13 mouse cellular contexts compared by ENCODE assay signal in the genomic region with DNA sequence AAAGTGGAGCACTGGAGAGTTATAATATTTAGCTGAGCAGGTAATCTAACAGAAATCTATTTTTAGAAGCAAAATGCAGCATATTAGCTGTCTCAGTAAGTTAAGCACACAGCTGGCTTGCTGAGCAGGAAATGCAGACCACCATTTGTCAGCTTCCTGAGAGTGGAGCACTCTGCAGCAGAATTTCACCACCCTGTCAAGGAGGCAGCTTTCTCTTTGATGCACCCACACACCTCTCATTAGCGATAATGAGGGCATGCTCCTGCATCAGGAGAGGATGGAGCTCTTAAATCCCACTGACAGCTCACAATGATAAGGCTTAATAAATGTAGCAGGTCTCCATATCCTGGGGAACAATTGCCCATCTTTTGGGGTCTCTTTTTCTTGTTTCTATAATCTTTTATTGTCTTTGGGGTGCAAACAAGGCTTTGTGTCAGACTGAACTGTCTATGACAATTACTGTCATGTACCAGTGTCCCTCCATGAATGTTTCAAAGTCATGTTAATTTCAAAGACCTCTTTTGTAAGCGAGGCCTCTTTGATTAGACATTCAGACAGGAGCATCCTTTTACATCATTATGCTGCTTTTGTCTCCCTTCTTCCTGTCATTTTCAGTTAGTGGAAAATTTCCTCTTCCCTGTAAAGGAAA. TPM values are rescaled to one million over a fixed set of nuclear protein-coding genes. Genes with fewer than 3 reads are reported as not detected.
DNase-seq lines count a peak whose midpoint lies in the region; ATAC-seq and TF ChIP-seq lines count a peak whose summit lies in the region.
"Had no signal": no experiment of that assay in that cellular context is flagged by ENCODE, and none has a peak within 500 bp of the region (broad histone marks: within the 10 kb centered on the region; RNA-seq: fewer than 3 reads in every experiment).

No protein-coding gene starts in this region.

- ATAC-seq in hindbrain, embryonic 15.5 days (ENCODE audit: low FRiP score, low read depth): peak; percentile 71; the same call in 1 of the 2 replicates
- ATAC-seq in liver, postnatal 0 days: no peak
- ATAC-seq: inflammation-experienced regulatory T-cells, adult 6 months had no signal

- no peaks in the 10 kb centered on the region for H3K9me3 ChIP-seq in hindbrain, embryonic 15.5 days
- no peaks in the 10 kb centered on the region for H3K9me3 ChIP-seq in liver, postnatal 0 days (ENCODE audit: low read length)
- H3K9me3 ChIP-seq: heart, embryonic 15.5 days; liver, embryonic 15.5 days had no signal

- H3K4me3 ChIP-seq in hindbrain, embryonic 15.5 days: no peak overlapping the region
- H3K4me3 ChIP-seq in liver, postnatal 0 days (ENCODE audit: low read depth, low read length): no peak overlapping the region
- H3K4me3 ChIP-seq: heart, embryonic 15.5 days; liver, embryonic 15.5 days had no signal

- no peak overlapping the region for H3K9ac ChIP-seq in hindbrain, embryonic 15.5 days
- H3K9ac ChIP-seq in liver, postnatal 0 days (replicated peaks): no peak overlapping the region
- H3K9ac ChIP-seq: heart, embryonic 15.5 days; liver, embryonic 15.5 days had no signal

- 75% methylated on average over 2 of the region's 2 CpGs for WGBS in hindbrain, embryonic 15.5 days
- 54% methylated on average over 2 of the region's 2 CpGs for WGBS in liver, postnatal 0 days (ENCODE audit: insufficient replicate concordance)

- peaks cover 3% of the 10 kb centered on the region; the same call in 1 of the 2 replicates for H3K4me1 ChIP-seq in hindbrain, embryonic 15.5 days (replicated peaks)
- H3K4me1 ChIP-seq in liver, postnatal 0 days (ENCODE audit: insufficient read depth): no peaks in the 10 kb centered on the region
- H3K4me1 ChIP-seq: liver, embryonic 15.5 days had no signal

- no peak overlapping the region for H3K4me2 ChIP-seq in hindbrain, embryonic 15.5 days
- no peak overlapping the region for H3K4me2 ChIP-seq in liver, postnatal 0 days (ENCODE audit: low read depth, low read length)
- H3K4me2 ChIP-seq: heart, embryonic 15.5 days; liver, embryonic 15.5 days had no signal

- no peaks in the 10 kb centered on the region for H3K27me3 ChIP-seq in hindbrain, embryonic 15.5 days
- no peaks in the 10 kb centered on the region for H3K27me3 ChIP-seq in liver, postnatal 0 days (ENCODE audit: insufficient read depth, low read length)
- H3K27me3 ChIP-seq: heart, embryonic 15.5 days; liver, embryonic 15.5 days had no signal

- DNase-seq in heart, adult 11 months: peak; percentile 64
- no peak for DNase-seq in heart, adult 9 months (ENCODE audit: low spot score in 2 of 2)
- DNase-seq in thymus, postnatal 25 days: peak; percentile 1
- no peak for DNase-seq in thymus, postnatal 36 days
- peak; percentile 90 for DNase-seq in retina, postnatal 1 day
- no peak for DNase-seq in kidney, postnatal 10 days
- DNase-seq in liver, postnatal 0 days: no peak
- DNase-seq: adrenal gland, adult 8-10 months; B cell, adult 2 months had no signal

- H3K27ac ChIP-seq in hindbrain, embryonic 15.5 days (replicated peaks): 0 out of 2 replicates have a peak overlapping the region, but pooled peaks have one; percentile 38
- no peak overlapping the region for H3K27ac ChIP-seq in liver, postnatal 0 days (ENCODE audit: low read depth)
- H3K27ac ChIP-seq: heart, embryonic 15.5 days; liver, embryonic 15.5 days had no signal

- TF ChIP-seq EP300 in liver, postnatal 0 days (IDR thresholded peaks at IDR 0.05; ENCODE audit: low read depth): no peak

- peaks cover 18% of the 10 kb centered on the region for H3K36me3 ChIP-seq in hindbrain, embryonic 15.5 days
- H3K36me3 ChIP-seq in liver, postnatal 0 days (replicated peaks; ENCODE audit: insufficient read depth, low read length): 0 out of 2 replicates have a peak, but pooled peaks cover 2% of the 10 kb centered on the region
- H3K36me3 ChIP-seq: liver, embryonic 15.5 days had no signal

- no peak for TF ChIP-seq CTCF in liver, postnatal 0 days (IDR thresholded peaks at IDR 0.05; ENCODE audit: low read depth)

RNA-seq across cellular contexts. Expression of a gene that starts 39.0 kb away (rescaled TPM):
- polyA plus RNA-seq in hindbrain, embryonic 15.5 days (2015; fragmentation: Nextera tagmentation; extraction: Ambion mirVana): 72.8 and 74.4 TPM in 2 replicates
- 3.3 and 3.7 TPM in 2 replicates for polyA plus RNA-seq in liver, postnatal 0 days (2015; fragmentation: Nextera tagmentation; extraction: Ambion mirVana)

Comparison
In these comparisons a context has a peak if more than half of its experiments do, and no peak if none do; other contexts are left out.
1. DNase-seq: peak in heart, adult 11 months (single experiment), thymus, postnatal 25 days (single experiment) and retina, postnatal 1 day (single experiment); none in heart, adult 9 months (0 of 2), thymus, postnatal 36 days (0 of 2), kidney, postnatal 10 days (single experiment) and liver, postnatal 0 days (single experiment).
2. RNA of a gene that starts 39.0 kb away (polyA plus RNA-seq): 72.8 to 74.4 TPM in hindbrain, embryonic 15.5 days; 3.3 to 3.7 TPM in liver, postnatal 0 days; every median in the first group is over 10 times any median in the second.